ENCODE assay signal across 8 mouse cellular contexts in the genomic region with DNA sequence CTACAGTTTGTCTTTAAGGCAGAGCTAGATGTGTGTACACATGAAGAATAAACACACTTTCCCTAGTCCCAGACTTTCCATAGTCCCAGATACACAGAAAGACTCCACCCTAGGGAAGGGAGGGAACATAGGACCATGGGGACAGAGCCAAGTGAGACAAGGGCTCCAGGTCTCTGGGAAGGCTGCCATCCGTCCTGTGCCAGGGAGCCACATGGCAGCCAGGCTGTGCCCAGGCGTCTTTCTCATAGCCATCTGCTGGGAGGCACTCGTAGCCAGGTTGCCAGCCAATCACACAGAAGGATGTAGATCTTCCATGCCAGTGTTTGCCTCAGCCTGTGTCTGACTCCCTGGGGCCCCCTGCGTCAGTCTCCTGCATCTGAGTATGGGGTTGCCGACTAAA.
DNase-seq lines count a peak whose midpoint lies in the region; ATAC-seq and TF ChIP-seq lines count a peak whose summit lies in the region.

No protein-coding gene starts in this region.

- no peak for TF ChIP-seq CTCF in thymus, adult 2 months (IDR thresholded peaks at IDR 0.05; ENCODE audit: borderline replicate concordance, control insufficient read depth, extremely low read depth, insufficient read depth, low read length, poor library complexity)

- WGBS in neural tube, embryonic 13.5 days = 40% methylated on average over 5 of the region's 5 CpGs
- WGBS in thymus, adult 2 months = 91% methylated on average over 5 of the region's 5 CpGs

- ATAC-seq in neural tube, embryonic 13.5 days (ENCODE audit: low read depth) = peak; percentile 85

- H3K4me1 ChIP-seq in neural tube, embryonic 13.5 days (replicated peaks) = peaks cover 39% of the 10 kb centered on the region
- H3K4me1 ChIP-seq in thymus, adult 2 months (replicated peaks; ENCODE audit: control insufficient read depth, insufficient read depth, low read length) = no peaks in the 10 kb centered on the region

- H3K9me3 ChIP-seq in neural tube, embryonic 13.5 days = peaks cover 11% of the 10 kb centered on the region; the same call in 1 of the 2 replicates

- H3K4me3 ChIP-seq in neural tube, embryonic 13.5 days = no peak overlapping the region
- no peak overlapping the region for H3K4me3 ChIP-seq in thymus, adult 2 months (ENCODE audit: control insufficient read depth, insufficient read depth, low read length)

- peak; percentile 99 for DNase-seq in adipocyte (ENCODE audit: low spot score)
- peak; percentile 85 for DNase-seq in brain, embryonic 18.5 days (ENCODE audit: low read depth, low spot score)
- peak; percentile 62 for DNase-seq in gastrocnemius, adult 18-20 months (ENCODE audit: low spot score)
- peak; percentile 90 for DNase-seq in layer of hippocampus, adult 9-11 months
- no peak for DNase-seq in spleen, postnatal 4 days (ENCODE audit: low spot score in 2 of 2)
- DNase-seq in thymus, adult 2 months = no peak
- no peak for DNase-seq in testis, postnatal 10 days (ENCODE audit: low spot score)

- no peak overlapping the region for H3K27ac ChIP-seq in neural tube, embryonic 13.5 days (replicated peaks)
- H3K27ac ChIP-seq in thymus, adult 2 months (ENCODE audit: control insufficient read depth, insufficient read depth, low read length) = no peak overlapping the region

- H3K4me2 ChIP-seq in neural tube, embryonic 13.5 days = no peak overlapping the region

- no peak overlapping the region for H3K9ac ChIP-seq in neural tube, embryonic 13.5 days

- no peaks in the 10 kb centered on the region for H3K36me3 ChIP-seq in neural tube, embryonic 13.5 days
- H3K36me3 ChIP-seq in thymus, adult 2 months (ENCODE audit: control insufficient read depth, insufficient read depth, low read length) = no peaks in the 10 kb centered on the region

- TF ChIP-seq POLR2A in thymus, adult 2 months (IDR thresholded peaks at IDR 0.05; ENCODE audit: control insufficient read depth, extremely low read depth, insufficient read depth, low read length, poor library complexity) = no peak

- 0 out of 2 replicates have a peak, but pooled peaks cover 11% of the 10 kb centered on the region for H3K27me3 ChIP-seq in neural tube, embryonic 13.5 days
- H3K27me3 ChIP-seq in thymus, adult 2 months (ENCODE audit: control insufficient read depth, insufficient read depth, low read length) = no peaks in the 10 kb centered on the region

Comparison
In these comparisons a context has a peak if more than half of its experiments do, and no peak if none do; other contexts are left out.
1. DNase-seq: peak in adipocyte (single experiment), brain, embryonic 18.5 days (single experiment), gastrocnemius, adult 18-20 months (single experiment) and layer of hippocampus, adult 9-11 months (single experiment); none in spleen, postnatal 4 days (0 of 2), thymus, adult 2 months (single experiment) and testis, postnatal 10 days (single experiment).